Mouse (Mus musculus) cerebellum, adult 8-10 months (tissue): ENCODE measurements around the gene Cstad.

Experiments used
- DNase-seq: peaks from one replicate; pipeline ENCODE4 v3.0.0; 2022

The Cstad gene

DNA sequence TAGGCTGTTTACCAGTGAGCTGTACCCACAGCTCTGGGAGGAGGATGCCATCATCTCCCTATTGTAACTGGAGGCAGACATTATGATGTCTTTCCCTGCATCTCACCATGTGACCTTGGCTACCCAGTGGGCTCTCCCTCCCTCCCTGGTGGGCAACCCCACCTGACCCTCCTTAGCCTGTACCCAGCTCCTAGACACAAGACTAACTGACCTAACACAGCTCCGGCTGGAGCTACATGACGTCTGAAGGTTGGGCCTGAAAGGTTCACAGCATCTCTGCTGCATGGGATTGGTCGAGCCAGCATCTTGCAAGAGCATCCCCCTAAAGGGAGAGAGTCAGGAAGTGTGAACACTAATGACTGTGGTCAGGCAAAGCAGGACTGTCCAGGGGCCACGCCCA lies 35.0 kb downstream of the Cstad start:
- no peak for DNase-seq

DNA sequence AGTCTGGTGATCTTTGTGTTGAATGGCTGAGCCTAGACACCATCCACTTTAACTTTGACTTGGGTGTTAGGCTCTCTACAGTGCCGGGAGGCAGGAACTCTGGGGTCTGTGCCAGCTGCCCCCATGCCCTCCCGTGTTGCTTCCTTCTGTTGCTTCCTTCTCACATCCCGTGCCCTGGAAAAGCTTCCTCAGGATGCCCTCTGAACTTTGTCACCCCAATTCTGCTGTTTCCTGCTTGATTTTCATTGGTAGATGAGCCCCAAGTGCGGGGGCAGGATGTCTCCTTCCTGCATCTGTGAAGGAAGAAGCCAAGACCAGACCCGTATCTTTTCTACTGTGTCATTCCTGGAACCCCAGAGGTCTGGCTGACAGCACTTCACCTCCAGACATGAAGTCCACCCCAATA lies 41.4 kb downstream of the Cstad start:
- DNase-seq, result no peak

DNA sequence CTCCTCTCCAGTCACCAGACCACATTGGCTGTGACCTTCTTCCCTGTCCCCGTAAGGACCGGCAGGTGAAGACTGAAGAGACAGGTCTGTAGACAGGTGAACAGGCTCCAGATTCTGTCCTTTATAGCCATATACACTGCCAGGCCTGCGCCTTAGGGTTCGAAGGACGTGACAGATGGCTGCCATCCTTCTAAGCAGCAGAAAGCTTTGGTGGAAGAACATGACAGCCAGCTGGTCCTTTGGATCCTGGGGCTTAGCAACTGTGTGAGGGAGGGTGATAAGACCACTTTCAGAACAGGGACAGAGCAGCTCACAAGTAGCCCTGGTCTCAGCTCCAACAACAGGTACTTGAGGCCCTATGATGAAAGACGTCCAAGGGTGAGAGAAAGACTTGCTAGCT lies 43.2 kb downstream of the Cstad start:
- DNase-seq, result no peak

DNA sequence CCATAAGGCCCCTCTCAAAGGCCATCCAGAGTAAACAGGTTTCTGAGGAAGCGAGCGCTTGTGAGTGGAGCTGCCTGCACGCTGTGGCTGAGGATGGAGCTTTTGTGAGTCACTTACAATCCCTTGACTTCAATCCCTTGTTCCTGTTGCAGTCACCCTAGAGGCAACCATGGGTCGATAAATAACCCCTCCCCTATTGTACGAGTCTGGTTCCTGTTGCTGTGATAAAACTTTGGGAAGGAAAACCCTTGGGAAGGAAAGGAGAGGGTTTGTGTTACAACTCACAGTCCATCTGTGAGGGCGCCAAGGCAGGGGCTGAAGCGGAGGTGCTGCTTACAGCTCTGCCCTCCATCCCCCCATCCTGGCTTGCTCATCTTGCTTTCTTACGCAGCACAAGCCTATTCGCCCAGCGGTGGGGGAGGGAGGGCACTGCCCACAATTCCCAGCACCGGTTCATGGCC lies 45.2 kb downstream of the Cstad start:
- no peak for DNase-seq

DNA sequence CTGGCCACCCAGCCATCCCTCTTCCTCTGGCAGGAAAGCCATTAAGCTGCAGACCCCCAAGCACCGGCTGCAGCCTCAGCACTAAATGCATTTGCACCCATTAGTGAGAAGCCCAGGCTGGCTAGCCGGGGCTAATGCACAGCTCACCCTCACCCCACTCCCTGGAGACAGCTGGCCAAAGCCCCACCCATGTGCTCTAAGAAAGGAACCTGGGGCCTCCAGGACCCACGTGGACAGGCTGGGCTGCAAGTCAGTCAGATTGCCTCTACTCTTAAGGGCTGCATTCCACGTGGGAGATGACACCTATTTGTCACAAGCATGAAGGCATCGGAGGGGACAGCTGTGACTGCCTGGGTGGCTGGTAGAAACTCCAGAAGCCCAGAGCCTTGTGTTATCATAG lies 48.0 kb downstream of the Cstad start:
- no peak for DNase-seq

DNA sequence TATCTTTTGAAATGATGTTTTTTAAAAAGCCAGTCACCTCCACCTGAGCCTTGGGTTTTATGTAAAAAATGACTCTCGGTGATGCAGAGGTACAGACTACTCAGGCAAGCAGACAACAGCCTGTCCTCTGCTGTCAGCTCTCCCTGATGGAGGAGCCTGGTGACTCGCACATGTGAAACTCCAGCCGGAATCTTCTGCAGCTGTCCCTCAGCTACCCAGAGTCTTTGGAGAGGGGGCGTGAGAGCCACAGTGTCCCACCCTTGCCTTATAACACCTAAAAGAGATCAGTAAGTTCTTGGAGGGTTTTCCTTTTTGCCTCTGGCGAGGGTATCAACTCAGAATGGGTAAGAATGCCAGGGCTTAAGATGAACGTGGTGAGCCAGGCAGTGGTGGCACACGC lies 48.6 kb downstream of the Cstad start:
- no peak for DNase-seq

DNA sequence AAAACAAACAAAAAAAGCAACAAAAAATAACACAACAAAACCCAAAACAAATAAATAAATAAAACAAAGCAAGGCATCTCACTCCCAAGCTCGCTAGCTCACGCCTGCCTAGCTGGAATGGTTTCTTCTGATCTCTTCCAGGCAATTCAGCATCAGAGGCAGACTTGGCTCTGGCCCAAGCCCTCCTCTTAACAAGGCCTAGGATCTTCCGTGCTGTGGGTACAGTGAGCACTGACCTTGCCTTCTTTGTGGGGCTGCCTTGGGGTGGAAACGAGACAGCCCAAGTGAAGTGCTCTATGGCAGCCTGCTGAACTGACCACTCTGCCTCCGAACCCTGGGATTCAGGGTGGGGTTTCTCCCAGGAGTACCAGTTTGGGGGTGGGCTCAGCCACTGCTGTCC lies 52.0 kb downstream of the Cstad start:
- peak; percentile 24 for DNase-seq

DNA sequence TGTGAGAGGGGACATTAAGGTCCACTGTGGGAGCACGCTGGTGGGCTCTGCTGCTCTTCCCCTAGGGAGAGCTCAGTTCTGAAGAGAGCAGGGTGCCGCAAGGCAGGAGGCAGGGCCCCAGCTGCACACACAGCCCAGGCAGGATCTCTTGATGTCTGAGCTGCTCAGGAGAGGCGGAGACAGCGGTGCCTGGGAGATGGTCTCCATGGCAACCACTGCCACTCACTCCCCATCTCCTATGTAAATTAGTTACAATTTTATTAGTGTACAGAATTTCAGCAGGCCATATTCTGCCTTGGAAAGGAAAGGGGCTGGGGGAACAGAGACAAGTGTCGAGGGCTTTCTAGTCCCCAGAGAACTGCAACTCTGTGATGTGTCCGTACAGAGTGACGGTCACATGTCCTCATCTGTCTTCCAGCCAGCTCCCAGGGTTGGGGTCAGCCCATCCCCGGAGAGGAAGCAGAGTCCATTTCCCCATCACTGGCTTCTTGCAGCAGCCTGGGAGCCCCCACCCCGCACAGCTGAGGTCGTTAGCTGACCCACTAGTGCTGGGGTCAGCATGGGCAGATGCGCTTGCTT lies 52.6 kb downstream of the Cstad start:
- no peak for DNase-seq

DNA sequence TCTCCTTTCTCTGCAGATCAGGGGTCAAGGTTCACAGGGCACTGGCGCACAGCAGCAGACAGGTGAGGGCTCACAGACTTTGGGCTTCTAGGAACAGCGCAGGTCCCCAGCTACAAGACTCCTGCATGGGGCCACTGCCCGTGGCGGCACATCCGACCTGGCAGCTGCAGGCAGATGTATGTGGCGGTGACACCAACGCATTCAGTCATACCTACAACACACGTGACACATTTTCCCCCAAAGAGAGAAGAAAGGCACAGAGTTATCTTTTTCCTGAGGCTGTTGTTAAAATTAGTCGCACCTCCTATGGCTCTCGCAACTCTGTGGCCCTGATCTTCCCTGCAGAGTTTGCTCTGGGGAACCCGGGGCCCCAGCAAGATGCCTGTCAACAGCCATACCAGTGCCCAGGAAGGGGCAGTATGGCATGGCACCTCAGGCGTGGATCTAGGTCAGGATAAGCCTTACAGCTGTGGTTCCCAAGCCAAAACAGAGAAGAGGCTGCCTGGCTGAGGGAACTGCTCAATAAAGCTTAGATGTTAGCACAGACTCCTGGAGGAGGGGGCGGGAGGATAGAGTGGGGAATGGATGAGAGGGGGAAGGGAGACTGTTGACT lies 53.1 kb downstream of the Cstad start:
- DNase-seq, result no peak

DNA sequence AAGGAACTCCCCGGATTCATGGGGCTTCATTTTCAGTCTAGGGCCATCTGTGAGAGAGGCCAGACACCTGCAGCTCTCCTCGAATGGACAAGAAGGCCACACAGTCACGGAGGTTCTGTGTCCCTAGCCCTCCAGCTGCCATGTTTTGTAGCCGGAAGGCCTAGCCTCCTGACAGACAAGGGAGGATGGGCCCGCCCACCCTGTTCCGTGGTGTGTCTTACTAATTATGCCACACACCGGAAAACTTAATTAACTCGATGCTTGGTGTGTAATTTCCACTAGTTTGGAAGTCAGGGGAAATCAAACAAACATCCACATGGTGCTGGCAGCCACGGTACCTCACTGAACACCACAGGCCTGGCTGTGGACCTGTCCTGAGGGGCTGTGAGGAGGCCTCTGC lies 55.4 kb downstream of the Cstad start:
- no peak for DNase-seq

DNA sequence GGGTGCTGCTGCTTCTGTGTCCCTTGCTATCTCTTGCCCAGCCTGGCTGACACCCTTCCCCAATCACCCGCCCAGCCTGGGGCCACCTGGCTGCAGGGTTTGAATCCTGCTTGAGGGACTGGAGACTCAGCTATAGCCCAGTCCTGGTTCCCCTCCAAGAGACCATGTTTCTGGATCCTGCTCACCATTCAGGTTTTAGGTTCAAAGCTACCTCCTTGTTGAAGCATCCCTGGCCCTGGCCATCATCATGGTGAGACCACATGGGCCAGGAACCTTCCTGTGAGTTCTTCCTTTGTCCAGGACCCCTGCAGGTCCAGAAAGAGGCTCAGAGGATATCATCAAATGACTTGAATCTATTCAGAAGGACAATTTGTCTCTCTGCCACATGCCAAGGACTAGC lies 57.0 kb downstream of the Cstad start:
- no peak for DNase-seq

DNA sequence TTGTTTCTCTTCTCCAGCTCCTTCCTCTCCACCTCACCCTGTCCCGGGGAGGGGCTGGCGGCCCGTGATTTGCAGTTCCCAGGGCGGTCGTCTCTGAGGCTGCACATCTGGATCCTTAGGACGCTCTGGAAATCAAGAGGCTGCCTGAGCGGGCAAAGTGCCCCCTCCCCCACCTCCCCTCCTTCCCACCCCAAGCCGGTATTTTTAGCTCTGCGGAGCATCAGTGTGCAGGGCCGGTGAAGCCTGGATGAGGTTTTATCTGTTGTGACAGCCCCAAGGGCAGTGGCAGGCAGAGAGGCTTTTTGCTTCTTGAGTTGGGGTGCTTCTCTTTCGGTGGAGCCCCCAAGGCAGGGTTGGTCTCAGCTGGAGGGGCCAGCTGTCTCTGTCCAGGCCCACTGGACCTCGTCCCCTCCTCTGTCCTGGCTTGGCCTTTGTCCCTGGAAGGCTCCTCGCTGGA lies 57.8 kb downstream of the Cstad start:
- no peak for DNase-seq

DNA sequence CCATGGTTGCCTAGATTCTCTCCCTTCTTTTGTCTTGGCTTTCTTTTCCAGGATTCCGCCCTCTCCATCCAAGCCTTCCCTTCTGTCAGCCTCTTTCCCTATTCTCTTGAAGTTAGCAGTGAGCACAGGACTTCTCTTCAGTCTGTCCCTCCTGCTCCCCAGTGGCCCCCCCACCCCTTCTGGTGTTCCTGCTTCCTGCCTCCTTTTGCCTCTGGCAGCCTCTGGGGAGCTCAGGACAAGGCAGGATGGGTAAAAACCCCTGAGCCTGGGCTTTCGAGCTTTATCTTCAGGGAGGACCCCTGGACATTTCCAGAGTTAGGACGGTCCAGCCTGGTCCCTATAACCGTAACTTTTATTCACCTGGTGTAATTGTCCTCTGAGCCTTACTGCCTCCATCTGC lies 58.2 kb downstream of the Cstad start:
- DNase-seq, result no peak

DNA sequence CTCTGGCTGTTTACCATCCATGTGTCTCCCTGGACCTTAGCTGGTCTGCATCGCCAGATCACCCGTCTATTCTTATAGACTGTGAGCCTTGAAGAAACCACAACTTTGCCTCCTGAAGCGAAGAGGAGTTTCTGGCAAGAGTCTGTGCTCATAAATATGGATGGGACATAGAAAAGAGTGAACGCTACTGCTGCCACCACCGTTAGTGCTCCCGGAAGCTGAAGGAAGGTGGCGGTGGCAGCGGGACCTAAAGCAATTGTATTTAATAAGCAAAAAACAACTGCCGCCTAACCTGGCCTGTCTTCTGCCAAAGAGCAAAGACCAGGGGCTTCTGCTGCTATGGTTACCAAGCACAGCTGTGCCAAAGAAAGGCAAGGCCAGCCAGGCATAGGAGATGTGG lies 59.3 kb downstream of the Cstad start:
- no peak for DNase-seq

DNA sequence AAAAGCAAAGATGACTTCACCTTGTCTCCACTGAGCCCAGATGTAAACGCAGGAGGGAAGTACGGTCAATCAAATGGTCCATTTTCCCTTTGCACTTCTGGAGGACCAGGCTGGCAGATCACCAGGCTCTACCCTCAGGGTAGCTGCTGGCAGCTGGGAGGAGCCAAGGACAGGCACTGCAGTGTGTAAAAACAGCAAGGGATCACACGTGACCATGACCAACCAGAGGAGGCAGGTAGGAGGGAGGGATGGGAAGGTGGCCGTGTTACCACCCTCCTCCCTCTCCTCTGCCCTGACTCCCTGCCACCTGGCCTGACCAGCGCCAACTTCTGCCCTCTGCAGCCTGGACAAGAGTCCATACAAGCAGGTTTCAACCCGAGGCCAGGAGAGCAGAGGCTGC lies 59.7 kb downstream of the Cstad start:
- no peak for DNase-seq

DNA sequence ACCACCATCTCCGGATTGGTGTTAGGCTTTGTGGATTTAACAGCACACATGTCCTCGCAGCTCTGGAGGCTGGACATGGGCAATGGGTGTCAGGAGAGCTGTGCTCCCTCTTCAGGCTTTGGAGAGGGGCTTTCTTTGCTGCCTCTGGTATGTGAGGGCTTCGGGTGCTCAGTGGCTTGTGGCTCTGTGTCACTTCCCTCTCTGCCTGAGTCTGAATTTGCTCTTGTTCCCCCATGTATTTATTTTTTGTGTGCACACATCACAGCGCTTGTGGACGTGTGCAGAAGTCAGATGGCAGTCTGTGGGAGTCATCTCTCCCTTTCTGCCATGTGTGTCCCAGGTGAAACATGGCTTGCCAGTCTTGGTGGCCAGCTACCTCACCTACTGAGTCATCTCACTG lies 60.9 kb downstream of the Cstad start:
- DNase-seq, result no peak

DNA sequence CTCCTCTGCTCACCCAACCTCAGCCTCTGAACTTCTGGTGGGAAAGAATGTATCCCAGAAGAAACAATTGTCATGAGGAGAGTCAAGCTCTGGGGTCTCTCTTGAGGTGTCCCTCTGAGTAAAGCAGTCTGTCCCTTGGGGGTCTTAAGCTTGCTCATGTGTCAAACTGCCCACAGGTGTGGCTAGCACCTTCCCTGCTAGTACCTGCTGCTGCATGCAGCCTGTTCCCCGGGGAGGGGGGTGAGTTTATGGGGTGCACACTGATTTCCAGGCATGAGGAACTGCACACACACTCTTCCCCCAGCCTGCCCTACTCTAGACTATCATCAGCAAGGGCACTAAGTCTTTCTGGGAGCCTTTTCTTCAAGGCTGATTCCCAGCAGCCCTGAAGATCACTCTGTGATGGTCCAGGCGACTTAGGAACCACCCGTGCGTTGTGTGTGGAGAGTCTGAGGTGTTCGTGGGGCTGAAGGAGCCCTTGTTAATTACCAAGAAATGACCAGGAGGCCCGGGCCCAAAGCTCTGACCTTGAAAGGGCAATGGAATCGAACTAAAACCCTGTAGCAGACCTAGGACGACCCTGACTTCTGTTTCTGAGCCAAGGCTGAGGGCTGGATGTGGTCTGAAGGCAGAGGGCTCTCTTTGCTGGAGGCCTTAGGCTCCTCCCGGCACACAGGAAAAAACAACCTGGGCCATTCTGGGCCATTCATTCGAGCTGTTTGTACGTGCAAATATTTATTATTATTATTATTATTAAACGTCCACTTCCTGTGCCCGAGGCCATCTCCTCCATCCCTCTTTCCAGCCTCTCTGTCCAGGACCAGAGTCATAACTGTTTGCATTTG lies 62.1 kb downstream of the Cstad start:
- no peak for DNase-seq

DNA sequence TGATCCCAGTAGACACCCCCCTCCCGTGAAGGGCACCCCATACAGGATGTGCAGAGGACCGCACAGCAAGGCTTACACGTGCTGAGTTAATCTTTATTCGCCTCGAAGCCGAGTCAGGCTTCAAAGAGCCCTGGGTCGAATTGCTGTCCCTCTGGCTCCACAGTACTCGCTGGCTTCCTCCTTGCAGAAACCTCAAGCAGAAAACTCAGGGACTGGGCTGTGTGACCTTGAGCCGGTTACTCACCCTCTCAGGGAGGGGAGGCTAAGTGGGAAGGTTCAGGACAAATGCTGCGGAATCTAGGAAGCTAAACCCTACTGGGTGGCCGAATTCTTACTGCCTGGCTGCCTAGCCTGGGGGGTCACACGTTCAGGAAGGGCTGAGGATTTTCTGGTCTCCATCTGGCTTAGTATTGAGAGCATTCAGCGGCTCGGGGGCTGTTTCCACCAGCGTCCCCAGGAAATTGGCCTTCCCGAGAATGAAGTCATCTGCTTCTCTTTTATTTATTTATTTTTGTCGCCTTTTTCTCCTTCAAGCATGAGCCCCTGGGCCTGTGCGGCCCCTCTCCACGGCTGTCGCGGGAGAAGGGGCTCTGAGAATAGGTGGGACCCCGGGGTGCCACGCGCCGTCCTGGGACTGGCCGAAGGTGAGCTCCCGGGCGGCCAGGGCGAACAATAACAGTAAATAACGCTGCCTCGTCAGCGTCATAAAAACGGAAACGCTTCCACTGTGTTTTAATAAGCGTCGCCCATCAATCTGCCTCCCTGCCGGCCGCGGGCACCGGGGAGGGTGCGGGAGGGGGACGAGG lies 63.0 kb downstream of the Cstad start:
- no peak for DNase-seq

DNA sequence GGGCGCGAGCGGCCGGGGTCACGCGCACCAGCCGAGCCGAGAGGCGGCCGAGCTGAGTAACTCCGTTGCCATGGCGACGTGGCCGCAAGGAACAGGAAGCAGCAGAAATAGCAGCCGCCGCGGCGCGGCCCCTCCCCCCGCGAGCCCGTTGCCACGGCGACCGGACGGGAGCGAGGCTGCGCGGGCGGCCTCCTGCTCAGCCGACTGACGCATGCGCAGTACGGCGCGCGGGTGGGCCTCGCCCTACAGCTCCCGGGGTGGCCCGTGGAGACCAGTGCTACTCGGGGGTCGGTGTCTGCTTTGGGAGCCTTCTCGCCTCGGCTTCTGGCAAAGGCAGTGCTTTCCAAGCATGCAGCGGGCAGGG lies 63.6 kb downstream of the Cstad start:
- DNase-seq, result peak; percentile 100
